Mouse (Mus musculus): ENCODE measurements around the gene Atp10a. TPM values are rescaled to one million over a fixed set of nuclear protein-coding genes. Genes with fewer than 3 reads are reported as not detected.

The Atp10a gene
- total RNA-seq, 2 experiments from 2014 or later, result 1.7 TPM; not detected in 1

DNA sequence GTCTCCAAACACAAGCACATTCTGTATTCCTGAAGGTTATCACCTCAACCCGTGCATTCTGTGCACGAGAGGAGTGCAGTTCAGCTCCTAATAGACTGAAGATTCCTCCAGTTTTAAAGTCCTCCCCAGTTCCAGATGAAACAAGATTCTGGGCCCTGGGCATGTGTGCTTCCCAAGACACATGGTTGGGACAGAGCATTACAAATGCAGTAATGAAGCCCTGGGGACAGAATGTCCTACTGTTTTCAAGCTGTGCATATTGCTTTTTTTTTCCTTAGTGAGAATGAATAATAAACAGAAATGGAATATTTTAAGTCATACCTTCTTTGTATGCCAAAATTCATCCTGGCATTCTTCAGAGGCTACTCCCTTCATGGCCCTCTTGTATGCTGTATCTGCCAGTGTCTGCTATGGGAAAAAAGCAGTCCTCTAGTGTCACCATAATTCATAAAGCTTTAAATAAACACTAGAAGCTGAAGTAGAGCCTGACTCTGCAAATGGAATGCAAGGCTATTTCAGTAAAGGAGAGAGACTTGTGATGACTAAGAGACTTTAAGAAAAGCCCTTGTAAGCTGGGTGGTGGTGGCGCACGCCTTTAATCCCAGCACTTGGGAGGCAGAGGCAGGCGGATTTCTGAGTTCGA, 116.2 kb downstream of the Atp10a start:
- ATAC-seq (replicated peaks; ENCODE audit: low FRiP score, poor library complexity, severe bottlenecking), result no peak

GRCm38 (mm10) chr7:58779146-58779545, 123.2 kb downstream of the Atp10a start:
- no peak for ATAC-seq (replicated peaks; ENCODE audit: low FRiP score, poor library complexity, severe bottlenecking)

DNA sequence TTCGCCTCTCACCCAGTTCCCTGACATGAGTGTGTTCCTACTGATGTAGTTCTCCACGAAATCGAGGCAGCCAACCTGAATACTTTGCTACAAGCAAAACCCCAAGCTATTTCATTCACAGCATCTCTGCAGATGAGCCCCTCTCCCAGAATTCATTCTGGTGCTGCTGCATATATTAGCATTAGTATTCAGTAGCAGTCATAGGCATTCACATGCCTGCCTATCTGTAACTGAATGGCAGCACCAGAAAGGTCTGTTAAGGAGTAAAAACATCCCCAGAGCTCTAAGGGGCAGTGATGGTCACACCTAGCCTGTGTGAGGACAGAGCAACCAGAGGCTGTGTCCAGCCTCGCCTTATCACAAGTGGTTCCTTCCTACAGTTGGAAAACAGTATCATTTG, 131.0 kb downstream of the Atp10a start:
- no peak for ATAC-seq (replicated peaks; ENCODE audit: low FRiP score, poor library complexity, severe bottlenecking)

GRCm38 (mm10) chr7:58787585-58787984, 131.6 kb downstream of the Atp10a start:
- no peak for ATAC-seq (replicated peaks; ENCODE audit: low FRiP score, poor library complexity, severe bottlenecking)

GRCm38 (mm10) chr7:58788424-58789261, 132.7 kb downstream of the Atp10a start:
- no peak for ATAC-seq (replicated peaks; ENCODE audit: low FRiP score, poor library complexity, severe bottlenecking)

DNA sequence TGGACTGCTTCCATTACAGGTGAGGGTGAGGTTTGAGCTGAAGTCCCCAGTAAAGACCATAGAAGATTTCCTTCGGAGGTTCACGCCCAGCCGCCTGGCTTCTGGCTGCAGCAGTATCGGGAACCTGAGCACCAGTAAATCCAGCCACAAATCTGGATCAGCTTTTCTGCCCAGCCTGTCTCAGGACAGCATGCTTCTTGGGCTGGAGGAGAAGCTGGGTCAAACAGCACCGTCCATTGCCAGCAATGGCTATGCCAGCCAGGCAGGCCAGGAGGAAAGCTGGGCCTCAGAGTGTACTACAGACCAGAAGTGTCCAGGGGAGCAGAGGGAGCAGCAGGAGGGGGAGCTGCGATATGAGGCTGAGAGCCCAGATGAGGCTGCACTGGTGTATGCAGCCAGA, 141.3 kb downstream of the Atp10a start:
- ATAC-seq (replicated peaks; ENCODE audit: low FRiP score, poor library complexity, severe bottlenecking), result no peak

GRCm38 (mm10) chr7:58800916-58801315, 144.9 kb downstream of the Atp10a start:
- no peak for ATAC-seq (replicated peaks; ENCODE audit: low FRiP score, poor library complexity, severe bottlenecking)

DNA sequence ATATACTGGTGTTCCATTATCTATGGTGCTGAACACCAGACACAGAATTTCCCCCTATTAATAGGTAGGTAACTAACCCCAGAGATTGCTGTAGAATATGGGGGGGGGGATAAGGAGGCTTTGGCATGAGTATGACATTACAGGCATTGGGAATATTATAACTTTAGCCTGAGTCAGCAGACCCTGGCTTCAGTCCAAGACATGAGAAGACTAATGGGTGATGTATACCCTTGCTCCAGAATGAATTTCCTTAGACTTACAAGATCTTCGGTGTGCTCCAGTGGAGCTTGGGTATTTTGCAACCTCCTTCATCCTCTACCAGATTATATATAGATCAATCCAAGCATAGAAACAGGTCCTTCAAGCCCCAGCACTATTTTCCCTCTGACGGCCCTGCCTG, 145.8 kb downstream of the Atp10a start:
- no peak for ATAC-seq (replicated peaks; ENCODE audit: low FRiP score, poor library complexity, severe bottlenecking)

DNA sequence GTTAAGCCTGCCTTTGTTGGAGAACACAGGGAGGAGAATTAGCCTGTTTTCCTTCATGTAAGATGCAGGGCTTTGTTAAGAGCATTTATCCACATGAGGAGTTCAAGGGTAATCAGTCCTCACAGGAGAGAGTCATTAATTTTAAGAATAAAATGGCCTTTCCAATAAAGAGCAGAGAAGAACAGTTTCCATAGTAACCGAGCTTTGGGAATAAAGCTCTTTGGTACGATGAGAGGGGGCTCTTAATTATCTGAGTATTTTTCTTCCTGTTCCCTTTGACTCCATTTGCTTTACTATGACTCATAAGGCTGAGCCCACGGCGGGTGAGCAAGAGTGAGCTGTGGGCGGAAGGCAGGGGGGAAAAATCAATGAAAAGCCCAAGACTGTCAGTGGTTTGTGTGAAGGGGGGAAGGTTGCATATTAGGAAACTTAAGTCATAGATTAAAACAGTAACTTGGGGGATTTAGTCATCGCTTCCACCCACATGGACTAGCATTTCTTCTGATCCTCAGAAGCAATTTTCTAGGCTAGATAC, 166.2 kb downstream of the Atp10a start:
- ATAC-seq (replicated peaks; ENCODE audit: low FRiP score, poor library complexity, severe bottlenecking), result no peak

DNA sequence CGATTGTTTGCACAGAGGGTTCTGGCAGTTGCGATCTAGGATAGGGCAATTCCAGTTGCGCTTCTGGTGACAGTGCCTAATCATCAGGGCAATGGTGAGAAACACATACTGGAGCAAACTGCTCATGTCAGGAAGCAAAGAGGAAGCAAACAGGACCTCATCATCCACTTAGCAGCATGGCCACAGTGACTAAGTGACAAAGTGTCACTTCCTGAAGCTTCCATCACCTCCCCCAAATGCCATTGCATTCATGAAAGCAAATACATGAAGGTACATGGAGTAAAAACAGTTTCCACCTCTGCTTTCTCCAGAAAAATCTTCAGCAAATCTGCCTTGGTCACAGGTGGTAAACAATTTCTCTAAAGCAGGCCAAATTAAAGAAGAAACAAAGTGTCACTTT, 168.7 kb downstream of the Atp10a start:
- no peak for ATAC-seq (replicated peaks; ENCODE audit: low FRiP score, poor library complexity, severe bottlenecking)

GRCm38 (mm10) chr7:58829111-58829510, 173.1 kb downstream of the Atp10a start:
- no peak for ATAC-seq (replicated peaks; ENCODE audit: low FRiP score, poor library complexity, severe bottlenecking)

- 0 out of 2 replicates have a peak, but pooled peaks have one; percentile 34 for ATAC-seq (replicated peaks; ENCODE audit: low FRiP score, poor library complexity, severe bottlenecking)
Measured at GRCm38 (mm10) chr7:58836855-58837606, 181.1 kb downstream of the Atp10a start.

GRCm38 (mm10) chr7:58840367-58840766, 184.4 kb downstream of the Atp10a start:
- no peak for ATAC-seq (replicated peaks; ENCODE audit: low FRiP score, poor library complexity, severe bottlenecking)

- no peak for ATAC-seq (replicated peaks; ENCODE audit: low FRiP score, poor library complexity, severe bottlenecking)
Measured at GRCm38 (mm10) chr7:58841066-58841465, 185.1 kb downstream of the Atp10a start.

DNA sequence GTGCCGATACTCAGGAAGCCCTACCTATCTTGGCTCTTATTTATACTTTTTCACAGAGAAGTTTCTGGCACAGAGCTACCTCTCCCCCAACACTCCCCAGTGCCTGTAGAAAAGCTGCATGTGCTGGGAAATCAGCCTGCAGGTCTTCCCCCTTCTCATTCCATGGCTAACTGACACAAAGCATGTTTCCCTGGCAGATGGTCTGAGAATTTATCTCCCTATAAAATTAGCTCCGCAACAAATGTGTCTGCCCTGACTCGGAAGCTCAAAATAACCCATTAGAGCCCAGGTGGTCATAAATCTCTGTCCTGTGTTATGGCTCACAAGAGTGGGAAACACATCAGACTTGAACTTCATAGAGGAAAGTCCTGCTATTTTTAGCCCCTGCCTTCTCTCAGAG, 186.9 kb downstream of the Atp10a start:
- no peak for ATAC-seq (replicated peaks; ENCODE audit: low FRiP score, poor library complexity, severe bottlenecking)

DNA sequence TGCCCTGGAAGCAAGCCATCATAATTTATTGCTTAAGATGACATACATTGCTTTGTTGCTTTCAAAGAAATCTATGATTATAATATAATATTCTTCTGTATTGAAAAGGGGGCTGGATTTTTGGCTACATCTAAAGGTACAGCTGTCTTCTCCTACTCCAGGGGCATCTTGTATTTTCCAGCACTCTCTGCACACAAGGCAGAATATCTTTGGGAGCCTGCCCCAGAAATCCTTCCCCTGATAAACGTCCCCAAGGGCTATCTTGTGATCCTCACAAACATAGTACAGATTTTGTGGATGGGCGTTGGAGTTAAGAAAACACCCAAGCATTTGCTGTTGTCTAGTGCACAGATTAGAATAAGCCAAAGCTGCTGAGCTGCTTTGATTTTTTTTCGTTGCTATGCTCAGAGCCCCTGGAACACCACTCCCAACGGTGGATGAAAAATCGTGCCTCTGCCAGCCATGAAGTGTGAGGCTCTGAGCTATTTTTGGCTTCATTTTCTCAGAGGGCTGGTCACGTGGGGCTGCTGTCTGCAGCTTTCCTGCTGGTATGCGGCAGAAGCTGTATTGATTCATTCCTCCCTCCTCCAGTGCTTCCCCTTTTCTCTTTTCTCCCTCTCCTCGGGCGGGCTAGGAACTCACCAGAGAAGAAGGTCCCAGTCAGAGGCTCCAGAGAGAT, 187.9 kb downstream of the Atp10a start:
- ATAC-seq (replicated peaks; ENCODE audit: low FRiP score, poor library complexity, severe bottlenecking), result no peak

DNA sequence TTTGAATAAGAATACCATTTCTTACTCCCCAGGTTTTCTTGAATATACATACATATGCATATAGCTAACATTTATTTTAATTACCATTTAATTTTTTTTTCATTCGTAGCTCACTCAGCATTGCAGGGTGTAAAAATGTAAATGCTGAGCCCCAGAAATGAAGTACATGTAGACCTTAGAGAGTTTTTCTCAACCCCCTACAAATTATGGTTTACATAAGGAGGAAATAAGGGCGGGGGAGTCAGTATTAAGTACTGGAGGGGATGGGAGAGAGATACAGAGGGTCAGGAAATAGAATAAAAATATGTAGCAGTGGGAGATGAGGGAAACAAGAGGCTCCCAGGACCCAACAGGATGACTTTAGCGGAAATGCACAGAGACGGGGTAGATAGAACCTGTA, 188.5 kb downstream of the Atp10a start:
- ATAC-seq (replicated peaks; ENCODE audit: low FRiP score, poor library complexity, severe bottlenecking), result no peak

GRCm38 (mm10) chr7:58858921-58859320, 203.0 kb downstream of the Atp10a start:
- ATAC-seq (replicated peaks; ENCODE audit: low FRiP score, poor library complexity, severe bottlenecking), result no peak

- ATAC-seq (replicated peaks; ENCODE audit: low FRiP score, poor library complexity, severe bottlenecking), result no peak
Measured at GRCm38 (mm10) chr7:58863174-58863573, 207.2 kb downstream of the Atp10a start.
